Mouse (Mus musculus) heart, embryonic 14.5 days (tissue): ENCODE results near the gene Helt. TPM values are rescaled to one million over a fixed set of nuclear protein-coding genes. Genes with fewer than 3 reads are reported as not detected.
"Not testable (repeated sequence)": the region's sequence is repeated elsewhere in the genome, so short reads cannot be mapped to it uniquely, and the experiment has no call there.

Experiments used
- ATAC-seq: fragments of 200-750 bp; cut with Nextera tagmentation; 2 replicates; pipeline ENCODE4 v1.8.0; 2017; ENCODE audit warnings: low read depth, moderate TSS enrichment; ENCODE audit not compliant: insufficient number of reproducible peaks, insufficient read depth, low FRiP score
- H3K27ac ChIP-seq, 2 experiments: fragments of 200-500 bp in 1 of 2; fragments of 300-500 bp in 1 of 2; sonication (generic) in 1 of 2; replicated peaks in 1 of 2; 2 replicates each; pipeline ENCODE4 v1.5.1; 2012 to 2014; ENCODE audit warnings: low read depth in 2 of 2, low read length in 2 of 2, control low read depth in 1 of 2, mild to moderate bottlenecking in 1 of 2, mixed read lengths in 1 of 2; ENCODE audit not compliant: control insufficient read depth in 1 of 2, insufficient read depth in 1 of 2
- H3K27me3 ChIP-seq: fragments of 300-500 bp; sonication (generic); 2 replicates; pipeline ENCODE4 v1.6.1; 2014; ENCODE audit warnings: mild to moderate bottlenecking, low read length, control low read depth; ENCODE audit not compliant: control insufficient read depth, insufficient read depth
- H3K36me3 ChIP-seq: fragments of 300-500 bp; sonication (generic); 2 replicates; pipeline ENCODE4 v1.6.1; 2014; ENCODE audit warnings: mild to moderate bottlenecking, control low read depth, low read length, mixed read lengths; ENCODE audit not compliant: control insufficient read depth, insufficient read depth
- H3K4me1 ChIP-seq, 2 experiments: fragments of 200-500 bp in 1 of 2; fragments of 300-500 bp in 1 of 2; sonication (generic) in 1 of 2; 2 replicates each; pipeline ENCODE4 v1.6.1; 2012 to 2014; ENCODE audit warnings: low read length in 2 of 2, control low read depth in 1 of 2, mixed read lengths in 1 of 2; ENCODE audit not compliant: control insufficient read depth in 2 of 2, insufficient read depth in 2 of 2
- H3K4me2 ChIP-seq: fragments of 300-500 bp; sonication (generic); 2 replicates; pipeline ENCODE4 v1.6.1; 2014; ENCODE audit warnings: mild to moderate bottlenecking, low read length
- H3K4me3 ChIP-seq, 2 experiments: fragments of 200-500 bp in 1 of 2; fragments of 300-500 bp in 1 of 2; sonication (generic) in 1 of 2; 2 replicates each; pipeline ENCODE4 v1.5.1; 2012 to 2014; ENCODE audit warnings: low read length in 2 of 2, mild to moderate bottlenecking in 2 of 2, control low read depth in 1 of 2, low read depth in 1 of 2, moderate library complexity in 1 of 2; ENCODE audit not compliant: control insufficient read depth in 1 of 2, insufficient read depth in 1 of 2
- H3K9ac ChIP-seq: fragments of 300-500 bp; sonication (generic); 2 replicates; pipeline ENCODE4 v1.6.1; 2014; ENCODE audit warnings: mild to moderate bottlenecking, low read length
- H3K9me3 ChIP-seq: fragments of 300-500 bp; sonication (generic); 2 replicates; pipeline ENCODE4 v1.6.1; 2016; ENCODE audit warnings: low read length, control low read depth; ENCODE audit not compliant: control insufficient read depth
- WGBS: fragments of 180-500 bp; shearing (Covaris S2); extraction: QIAGEN DNeasy Blood & Tissue Kit; methylation state at CpG from one replicate; pipeline ENCODE4 v1.1.7; 2014; 5-methylcytosine and 5-hydroxymethylcytosine counted together
- polyA plus RNA-seq: library from polyadenylated mRNA; unstranded; fragments of >200 nt; fragmentation: Nextera tagmentation; extraction: Ambion mirVana; gene quantifications from 2 replicates; pipeline ENCODE4 v1.2.1, GENCODE M21; 2014

Gene Helt
- polyA plus RNA-seq, 1 experiment from 2014 or later = not detected

- H3K27ac ChIP-seq = peak overlapping the region; percentile 50 to 67; a peak in 3 of 4 replicates
- no peak overlapping the region; the same call in 1 of the 2 replicates for H3K4me2 ChIP-seq
- peaks cover 5 to 9% of the 10 kb centered on the region in 2 experiments for H3K4me1 ChIP-seq
- WGBS = 42% methylated on average over 4 of the region's 4 CpGs
- H3K4me3 ChIP-seq = no peak overlapping the region
- ATAC-seq = no peak
- H3K9me3 ChIP-seq = no peaks in the 10 kb centered on the region
- H3K27me3 ChIP-seq = peaks cover 28% of the 10 kb centered on the region
- no peak overlapping the region for H3K9ac ChIP-seq
- no peaks in the 10 kb centered on the region for H3K36me3 ChIP-seq
These were observed 8.5 kb downstream of the Helt start for GRCm38 (mm10) chr8:46285980-46286379.

- no peaks in the 10 kb centered on the region for H3K27me3 ChIP-seq
- WGBS = 10% methylated on average over 13 of the region's 13 CpGs
- ATAC-seq = no peak
- H3K9ac ChIP-seq = no peak overlapping the region
- no peak overlapping the region for H3K27ac ChIP-seq
- H3K4me3 ChIP-seq = no peak overlapping the region
- peaks cover 5 to 9% of the 10 kb centered on the region in 2 experiments for H3K4me1 ChIP-seq
- no peak overlapping the region for H3K4me2 ChIP-seq
- H3K9me3 ChIP-seq = no peaks in the 10 kb centered on the region
- H3K36me3 ChIP-seq = no peaks in the 10 kb centered on the region
These were observed 12.9 kb downstream of the Helt start for GRCm38 (mm10) chr8:46281536-46281935.

- WGBS = 81% methylated on average over 14 of the region's 14 CpGs
- no peak overlapping the region for H3K4me2 ChIP-seq
- H3K27me3 ChIP-seq = no peaks in the 10 kb centered on the region
- no peak overlapping the region for H3K4me3 ChIP-seq
- H3K36me3 ChIP-seq = no peaks in the 10 kb centered on the region
- no peak overlapping the region for H3K9ac ChIP-seq
- no peaks in the 10 kb centered on the region for H3K4me1 ChIP-seq
- no peak for ATAC-seq
- no peak overlapping the region for H3K27ac ChIP-seq
- no peaks in the 10 kb centered on the region for H3K9me3 ChIP-seq
These were observed 17.5 kb downstream of the Helt start for GRCm38 (mm10) chr8:46276939-46277338.

- H3K4me2 ChIP-seq = peak overlapping the region; percentile 32; the same call in 1 of the 2 replicates
- 18% methylated on average over 6 of the region's 6 CpGs for WGBS
These were observed 23.7 kb downstream of the Helt start for GRCm38 (mm10) chr8:46270741-46271140.

GRCm38 (mm10) chr8:46270147-46270546 lies 24.3 kb downstream of the Helt start:
- Histone ChIP-seq H3K4me3 (no peak overlapping the region), H3K36me3 (no peaks in the 10 kb centered on the region), H3K4me2 (no peak overlapping the region), H3K9me3 (no peaks in the 10 kb centered on the region), H3K9ac (no peak overlapping the region), H3K27me3 (no peaks in the 10 kb centered on the region), H3K27ac (no peak overlapping the region), H3K4me1 (peaks cover 3 to 6% of the 10 kb centered on the region in 2 experiments)
- no peak for ATAC-seq
- 76% methylated on average over 3 of the region's 3 CpGs for WGBS

More at GRCm38 (mm10) chr8:46270741-46271140, 23.7 kb downstream of the Helt start:
- Histone ChIP-seq H3K9ac (no peak overlapping the region; the same call in 1 of the 2 replicates), H3K27ac (no peak overlapping the region), H3K36me3 (no peaks in the 10 kb centered on the region), H3K4me1 (peaks cover 3 to 6% of the 10 kb centered on the region in 2 experiments), H3K4me3 (no peak overlapping the region), H3K27me3 (no peaks in the 10 kb centered on the region), H3K9me3 (no peaks in the 10 kb centered on the region)
- no peak for ATAC-seq

- H3K27me3 ChIP-seq = no peaks in the 10 kb centered on the region
- ATAC-seq = no peak
- no peak overlapping the region for H3K4me2 ChIP-seq
- H3K4me1 ChIP-seq = peaks cover 3 to 6% of the 10 kb centered on the region in 2 experiments
- H3K9me3 ChIP-seq = no peaks in the 10 kb centered on the region
- no peak overlapping the region for H3K4me3 ChIP-seq
- no peaks in the 10 kb centered on the region for H3K36me3 ChIP-seq
- no peak overlapping the region for H3K9ac ChIP-seq
- 60% methylated on average over 4 of the region's 4 CpGs for WGBS
- no peak overlapping the region for H3K27ac ChIP-seq
These were observed 27.7 kb downstream of the Helt start for GRCm38 (mm10) chr8:46266801-46267200.

GRCm38 (mm10) chr8:46264206-46264605 lies 30.3 kb downstream of the Helt start:
- WGBS = 76% methylated on average over 4 of the region's 4 CpGs
- not testable (repeated sequence) for H3K9ac ChIP-seq

More at GRCm38 (mm10) chr8:46264206-46264605, 30.3 kb downstream of the Helt start:
- not testable (repeated sequence) for H3K9me3 ChIP-seq, H3K27me3 ChIP-seq, H3K4me2 ChIP-seq, H3K4me1 ChIP-seq, ATAC-seq, H3K4me3 ChIP-seq, H3K27ac ChIP-seq, H3K36me3 ChIP-seq
